Mouse (Mus musculus): ENCODE data around the gene Npas3.

Gene Npas3

GRCm38 (mm10) chr12:53875226-53875625 is 626.7 kb downstream of the Npas3 start:
- peak in 1 of 2 experiments; percentile 12 for DNase-seq

GRCm38 (mm10) chr12:53876693-53877092 is 628.2 kb downstream of the Npas3 start:
- no peak for DNase-seq

- no peak for DNase-seq
Observed at GRCm38 (mm10) chr12:53881684-53882083, 633.2 kb downstream of the Npas3 start.

- DNase-seq = no peak
Observed at GRCm38 (mm10) chr12:53882863-53883262, 634.4 kb downstream of the Npas3 start.

GRCm38 (mm10) chr12:53888624-53889023 is 640.1 kb downstream of the Npas3 start:
- no peak for DNase-seq

- DNase-seq = no peak
Observed at GRCm38 (mm10) chr12:53895909-53896308, 647.4 kb downstream of the Npas3 start.

- DNase-seq = no peak
Observed at GRCm38 (mm10) chr12:53908761-53909160, 660.3 kb downstream of the Npas3 start.

- DNase-seq = no peak
Observed at GRCm38 (mm10) chr12:53910192-53910591, 661.7 kb downstream of the Npas3 start.

GRCm38 (mm10) chr12:53922153-53922552 is 673.7 kb downstream of the Npas3 start:
- DNase-seq = no peak

- no peak for DNase-seq
Observed at GRCm38 (mm10) chr12:53948826-53949225, 700.3 kb downstream of the Npas3 start.

- no peak for DNase-seq
Observed at GRCm38 (mm10) chr12:53962004-53962403, 713.5 kb downstream of the Npas3 start.

GRCm38 (mm10) chr12:53963534-53963933 is 715.1 kb downstream of the Npas3 start:
- no peak for DNase-seq

GRCm38 (mm10) chr12:53969378-53970174 is 721.1 kb downstream of the Npas3 start:
- no peak for DNase-seq

- no peak for DNase-seq
Observed at GRCm38 (mm10) chr12:53970721-53971120, 722.2 kb downstream of the Npas3 start.

GRCm38 (mm10) chr12:53973414-53973813 is 724.9 kb downstream of the Npas3 start:
- DNase-seq = peak; percentile 47 to 52

- DNase-seq = no peak
Observed at GRCm38 (mm10) chr12:53981575-53982507, 733.4 kb downstream of the Npas3 start.

- peak in 1 of 2 experiments; percentile 28 for DNase-seq
Observed at GRCm38 (mm10) chr12:53983946-53984345, 735.5 kb downstream of the Npas3 start.

GRCm38 (mm10) chr12:53985851-53986842 is 737.7 kb downstream of the Npas3 start:
- DNase-seq = no peak

GRCm38 (mm10) chr12:53992411-53992810 is 743.9 kb downstream of the Npas3 start:
- DNase-seq = peak in 1 of 2 experiments; percentile 22

- no peak for DNase-seq
Observed at GRCm38 (mm10) chr12:53995710-53996109, 747.2 kb downstream of the Npas3 start.

- DNase-seq = no peak
Observed at GRCm38 (mm10) chr12:53997141-53997540, 748.7 kb downstream of the Npas3 start.
